Mouse (Mus musculus): ENCODE results near the gene Zmynd10.

GRCm38 (mm10) chr9:107590773-107591060, 43.6 kb downstream of the Zmynd10 start:
- TF ChIP-seq POLR2A (IDR thresholded peaks at IDR 0.05; ENCODE audit: borderline replicate concordance, extremely low read depth, low read depth, low read length): no peak
- TF ChIP-seq CTCF (IDR thresholded peaks at IDR 0.05; ENCODE audit: insufficient read depth, low read length): no peak
